Mouse (Mus musculus) megakaryocyte-erythroid progenitor cell, adult 5-6 weeks (primary cell): ENCODE data around the gene Col5a3. TPM values are rescaled to one million over a fixed set of nuclear protein-coding genes. Genes with fewer than 3 reads are reported as not detected.

Experiments
- ATAC-seq: replicated peaks from 2 replicates; pipeline ENCODE4 v1.8.0; 2016; ENCODE audit warnings: mild to moderate bottlenecking, inconsistent platforms; ENCODE audit not compliant: severe bottlenecking, poor library complexity, low FRiP score, low TSS enrichment
- total RNA-seq, 2 experiments: library from RNA; stranded (forward) in 1 of 2; stranded (reverse) in 1 of 2; fragments of 200-1000, 215-1000 nt in 1 of 2; fragments of >200 nt in 1 of 2; fragmentation: Nextera tagmentation in 1 of 2; gene quantifications; 2 replicates each; pipeline ENCODE4 v1.2.3; 2014 to 2017

Col5a3 gene
- total RNA-seq, 2 experiments from 2014 or later, result not detected

GRCm38 (mm10) chr9:20756081-20756700, 58.7 kb downstream of the Col5a3 start:
- ATAC-seq, result no peak

- ATAC-seq, result no peak
Measured at GRCm38 (mm10) chr9:20754335-20754734, 60.5 kb downstream of the Col5a3 start.

DNA sequence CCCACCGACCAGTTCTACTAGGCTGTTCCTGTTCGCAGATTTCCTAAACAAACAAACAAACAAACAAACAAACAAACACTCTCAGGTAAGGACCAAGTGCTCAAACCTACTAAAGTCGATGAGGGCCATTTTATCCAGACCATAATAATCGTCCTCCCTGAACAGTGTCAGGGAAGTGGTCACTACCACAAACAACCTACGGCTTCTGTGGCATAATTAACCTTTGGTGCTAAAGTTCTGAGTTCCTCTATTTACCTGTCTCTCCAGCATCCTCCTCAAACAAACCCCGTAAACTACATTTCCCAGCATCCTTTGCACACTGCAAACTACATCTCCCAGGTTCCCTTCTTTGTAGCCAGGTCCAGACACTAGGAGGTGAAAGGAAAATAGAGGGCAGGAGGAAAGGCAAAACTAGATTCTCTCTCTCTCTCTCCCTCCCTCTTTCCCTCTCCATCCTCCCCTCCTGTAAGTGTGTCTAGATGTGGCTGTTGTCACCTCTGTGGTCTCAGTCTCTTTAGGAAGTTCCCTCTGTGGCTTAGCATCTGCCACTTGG, 63.3 kb downstream of the Col5a3 start:
- no peak for ATAC-seq

- no peak for ATAC-seq
Measured at GRCm38 (mm10) chr9:20749213-20749612, 65.7 kb downstream of the Col5a3 start.

DNA sequence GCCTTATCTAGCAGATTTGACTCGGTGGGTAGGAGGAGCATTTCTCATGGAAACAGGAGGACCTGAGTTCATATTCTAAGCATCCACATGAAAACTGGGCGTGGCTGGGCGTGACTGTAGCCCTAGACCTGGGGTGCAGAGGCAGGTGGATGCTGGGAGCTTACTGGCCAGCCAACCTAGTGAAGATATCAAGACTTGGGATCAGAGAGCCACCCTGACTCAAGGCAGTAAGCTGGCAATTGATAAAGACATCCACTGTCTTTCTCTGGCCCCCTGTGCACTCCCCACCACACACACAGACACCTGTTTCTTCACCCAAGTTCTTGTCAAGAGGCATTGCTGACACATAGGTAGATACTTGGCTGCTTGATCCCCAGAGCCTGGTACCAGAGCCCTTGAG, 66.3 kb downstream of the Col5a3 start:
- no peak for ATAC-seq

DNA sequence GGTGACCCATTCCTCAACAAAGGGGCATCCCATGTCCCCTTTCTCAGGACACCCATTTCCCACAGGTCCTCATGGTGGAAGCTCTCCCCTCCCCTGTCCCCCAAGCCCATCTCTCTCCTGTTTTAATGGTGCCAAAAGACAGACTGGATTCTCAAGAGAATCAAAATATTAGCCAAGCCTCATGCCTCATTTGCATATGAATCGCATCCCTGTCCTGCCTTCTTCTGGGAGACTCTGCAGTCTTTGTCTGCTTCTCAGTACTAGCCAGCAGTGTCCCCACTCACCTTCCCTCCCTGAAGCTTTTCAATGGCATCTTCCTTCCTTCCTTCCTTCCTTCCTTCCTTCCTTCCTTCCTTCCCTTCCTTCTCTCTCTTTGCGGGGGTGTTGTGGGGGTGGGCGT, 67.2 kb downstream of the Col5a3 start:
- ATAC-seq, result no peak

- ATAC-seq, result no peak
Measured at GRCm38 (mm10) chr9:20746017-20746660, 68.7 kb downstream of the Col5a3 start, which contains the start of gene Olfm2. TSS of gene Olfm2 (minus strand) at chr9:20746349.

DNA sequence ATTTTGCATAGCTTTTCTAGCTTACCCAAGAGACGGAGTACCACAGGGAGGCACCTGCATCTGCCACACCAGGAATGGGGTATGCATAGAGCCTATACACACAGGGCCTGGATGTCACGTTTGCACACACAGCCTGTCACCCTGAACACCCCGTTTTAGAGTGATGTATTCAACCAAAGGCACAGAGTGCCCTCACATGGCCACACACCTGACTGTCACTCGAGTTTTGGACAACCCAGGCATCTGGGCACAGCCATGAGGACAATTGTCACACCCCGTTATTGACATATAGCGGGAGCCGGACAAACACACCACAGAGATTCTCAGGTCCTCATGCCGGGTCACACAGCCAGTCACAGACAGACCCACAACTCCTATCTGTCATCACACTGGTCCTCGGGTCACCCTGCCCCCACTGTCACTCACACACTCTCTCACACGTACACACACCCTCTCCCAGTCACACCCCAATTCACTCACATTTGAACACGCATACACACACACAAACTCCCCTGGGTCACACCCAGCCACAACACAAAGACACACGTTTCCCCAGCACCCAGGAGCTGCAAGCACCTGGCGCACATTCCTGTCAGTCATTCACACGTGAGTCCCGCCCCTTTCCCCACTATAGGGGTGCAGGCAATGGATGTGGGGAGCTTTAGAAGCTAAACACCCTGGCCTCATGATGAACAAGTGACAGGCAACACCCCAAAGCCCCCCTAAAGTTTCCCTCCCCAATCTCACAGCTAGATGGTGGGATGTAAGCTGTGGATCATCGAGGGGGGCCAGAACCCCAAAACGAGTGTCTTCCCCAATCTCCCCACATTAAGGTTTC, 69.5 kb downstream of the Col5a3 start:
- no peak for ATAC-seq

DNA sequence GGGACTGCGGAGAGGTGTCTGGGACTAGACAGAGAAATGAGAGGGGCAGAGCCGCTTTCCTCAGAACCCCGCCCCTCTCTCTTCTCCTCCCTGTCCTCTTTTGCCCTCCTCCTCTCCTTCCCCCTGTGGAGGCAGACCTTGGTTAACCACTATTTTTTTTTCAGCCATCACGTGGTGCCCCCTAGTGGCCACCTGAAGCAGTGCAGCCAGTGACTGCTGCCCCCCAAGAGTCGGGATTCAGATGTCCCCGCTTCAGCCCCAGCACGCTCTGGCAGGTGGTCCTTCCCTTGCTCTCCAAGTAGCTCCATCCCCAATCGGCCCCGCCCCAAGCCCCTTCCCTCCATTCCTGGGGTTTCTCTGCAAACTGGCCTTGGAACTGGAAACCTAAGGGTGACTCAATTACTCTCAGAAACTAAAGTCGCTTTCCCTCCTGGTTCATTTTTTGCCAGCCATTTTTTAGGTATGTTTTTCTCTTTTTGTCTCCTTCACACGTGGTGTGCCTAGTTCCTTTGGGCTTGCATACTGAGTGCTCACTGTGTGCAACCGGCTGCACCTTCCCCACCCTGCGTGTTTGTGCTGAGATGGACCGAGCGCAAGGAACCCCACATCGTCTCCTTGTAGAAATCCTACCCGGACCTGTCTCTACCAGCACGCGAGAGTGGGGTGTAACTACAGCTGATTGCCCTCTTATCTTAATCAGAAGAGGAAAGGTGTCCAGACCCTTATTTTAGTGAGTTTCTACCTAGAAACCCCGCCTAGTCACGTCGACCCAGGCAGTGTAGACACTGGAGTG, 70.7 kb downstream of the Col5a3 start:
- ATAC-seq, result no peak

GRCm38 (mm10) chr9:20740407-20740806, 74.5 kb downstream of the Col5a3 start:
- peak; percentile 84 for ATAC-seq

DNA sequence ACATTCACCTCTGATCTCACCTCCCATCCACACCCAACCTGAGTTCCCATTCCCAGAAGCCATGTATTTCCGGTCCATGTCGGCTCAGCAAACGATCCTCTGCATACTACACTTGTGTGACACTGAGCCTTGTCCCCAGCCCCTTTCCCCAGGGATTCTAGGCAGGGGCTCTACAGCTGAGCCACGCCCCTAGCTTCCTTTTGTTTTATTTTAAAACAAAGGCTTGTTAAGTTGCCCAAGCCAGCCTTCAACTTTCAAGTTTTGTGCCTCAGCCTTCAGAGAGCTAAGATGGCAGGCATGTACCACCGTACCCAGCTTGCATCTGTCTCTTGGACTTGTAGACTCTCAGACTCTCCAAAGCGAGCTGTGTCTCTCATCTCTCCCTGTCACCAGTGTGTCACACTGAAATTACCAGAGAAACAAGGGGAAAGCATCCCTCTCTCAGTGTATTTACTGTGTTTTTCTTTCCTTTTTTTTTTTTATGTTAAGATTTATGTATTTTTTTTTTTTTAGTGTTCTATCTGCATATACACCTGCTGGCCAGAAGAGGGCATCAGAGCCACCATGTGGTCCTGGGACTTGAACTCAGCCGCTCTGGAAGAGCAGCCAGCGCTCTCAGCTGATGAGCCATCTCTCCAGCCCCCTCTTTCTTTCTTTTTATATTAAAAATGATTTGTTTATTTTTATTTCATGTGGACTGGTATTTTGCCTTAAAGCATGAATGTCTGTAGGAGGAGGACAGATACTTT, 76.4 kb downstream of the Col5a3 start:
- ATAC-seq, result no peak

- ATAC-seq, result no peak
Measured at GRCm38 (mm10) chr9:20737227-20737626, 77.6 kb downstream of the Col5a3 start.

GRCm38 (mm10) chr9:20734692-20735091, 80.2 kb downstream of the Col5a3 start:
- no peak for ATAC-seq

- ATAC-seq, result no peak
Measured at GRCm38 (mm10) chr9:20731797-20732196, 83.1 kb downstream of the Col5a3 start.

GRCm38 (mm10) chr9:20729451-20729850, 85.4 kb downstream of the Col5a3 start:
- no peak for ATAC-seq

GRCm38 (mm10) chr9:20727601-20728113, 87.2 kb downstream of the Col5a3 start:
- ATAC-seq, result peak; percentile 66

- 0 out of 2 replicates have a peak, but pooled peaks have one; percentile 15 for ATAC-seq
Measured at GRCm38 (mm10) chr9:20726859-20727600, 87.8 kb downstream of the Col5a3 start.
